Mouse (Mus musculus) limb, embryonic 11.5 days (tissue): Measurements from ENCODE around the gene Crbn. TPM values are rescaled to one million over a fixed set of nuclear protein-coding genes. Genes with fewer than 3 reads are reported as not detected.

Experiments used
- ATAC-seq: fragments of 200-750 bp; cut with Nextera tagmentation; 2 replicates; pipeline ENCODE4 v1.8.0; 2017; ENCODE audit warnings: low read depth; ENCODE audit not compliant: insufficient number of reproducible peaks, low FRiP score, low TSS enrichment
- DNase-seq: peaks from one replicate; pipeline ENCODE4 v3.0.0-alpha.2; 2015; ENCODE audit warnings: low spot score
- H3K27ac ChIP-seq: fragments of 300-500 bp; sonication (generic); replicated peaks from 2 replicates; pipeline ENCODE4 v1.5.1; 2014; ENCODE audit warnings: low read depth, mild to moderate bottlenecking, low read length
- H3K27me3 ChIP-seq: fragments of 300-500 bp; sonication (generic); 2 replicates; pipeline ENCODE4 v1.6.1; 2014; ENCODE audit warnings: mild to moderate bottlenecking, low read length, mixed read lengths; ENCODE audit not compliant: control insufficient read depth, insufficient read depth
- H3K36me3 ChIP-seq: fragments of 300-500 bp; sonication (generic); 2 replicates; pipeline ENCODE4 v1.6.1; 2014; ENCODE audit warnings: mild to moderate bottlenecking, low read length, moderate library complexity, mixed read lengths; ENCODE audit not compliant: control insufficient read depth, insufficient read depth
- H3K4me1 ChIP-seq: fragments of 300-500 bp; sonication (generic); 2 replicates; pipeline ENCODE4 v1.6.1; 2014; ENCODE audit warnings: low read length, mixed read lengths; ENCODE audit not compliant: control insufficient read depth, insufficient read depth
- H3K4me2 ChIP-seq: fragments of 300-500 bp; sonication (generic); 2 replicates; pipeline ENCODE4 v1.6.1; 2014; ENCODE audit warnings: low read depth, mild to moderate bottlenecking, moderate library complexity; ENCODE audit not compliant: severe bottlenecking
- H3K4me3 ChIP-seq: fragments of 300-500 bp; sonication (generic); 2 replicates; pipeline ENCODE4 v1.5.1; 2014; ENCODE audit warnings: low read depth, low read length
- H3K9ac ChIP-seq: fragments of 300-500 bp; sonication (generic); 2 replicates; pipeline ENCODE4 v1.6.1; 2014; ENCODE audit warnings: mild to moderate bottlenecking, low read length
- H3K9me3 ChIP-seq: fragments of 300-500 bp; sonication (generic); 2 replicates; pipeline ENCODE4 v1.6.1; 2016; ENCODE audit warnings: low read length; ENCODE audit not compliant: control insufficient read depth
- WGBS: fragments of 180-500 bp; shearing (Covaris S2); extraction: QIAGEN DNeasy Blood & Tissue Kit; methylation state at CpG from one replicate; pipeline ENCODE4 v1.1.7; 2014; 5-methylcytosine and 5-hydroxymethylcytosine counted together
- polyA plus RNA-seq: library from polyadenylated mRNA; unstranded; fragments of >200 nt; fragmentation: Nextera tagmentation; extraction: Ambion mirVana; gene quantifications from 2 replicates; pipeline ENCODE4 v1.2.1, GENCODE M21; 2014

The Crbn gene
- polyA plus RNA-seq, 1 experiment from 2014 or later: 47.3 TPM

GRCm38 (mm10) chr6:106810686-106811085, 10.8 kb upstream of the Crbn start:
- DNase-seq (no peak), ATAC-seq (no peak)
- Histone ChIP-seq H3K27ac (no peak overlapping the region), H3K9me3 (no peaks in the 10 kb centered on the region), H3K36me3 (no peaks in the 10 kb centered on the region), H3K4me3 (no peak overlapping the region), H3K4me1 (no peaks in the 10 kb centered on the region), H3K9ac (no peak overlapping the region), H3K27me3 (no peaks in the 10 kb centered on the region), H3K4me2 (no peak overlapping the region)
- WGBS: 88% methylated on average over 3 of the region's 3 CpGs

GRCm38 (mm10) chr6:106809161-106809560, 9.3 kb upstream of the Crbn start:
- Histone ChIP-seq H3K36me3 (no peaks in the 10 kb centered on the region), H3K4me1 (no peaks in the 10 kb centered on the region), H3K9ac (no peak overlapping the region), H3K27me3 (no peaks in the 10 kb centered on the region), H3K27ac (no peak overlapping the region), H3K4me3 (no peak overlapping the region), H3K9me3 (no peaks in the 10 kb centered on the region), H3K4me2 (no peak overlapping the region)
- ATAC-seq (no peak), DNase-seq (no peak)
- WGBS: 86% methylated on average over 2 of the region's 2 CpGs

GRCm38 (mm10) chr6:106804904-106805303, 5.0 kb upstream of the Crbn start:
- Histone ChIP-seq H3K4me3 (no peak overlapping the region), H3K36me3 (no peaks in the 10 kb centered on the region), H3K4me1 (no peaks in the 10 kb centered on the region), H3K9ac (no peak overlapping the region), H3K27ac (no peak overlapping the region), H3K27me3 (no peaks in the 10 kb centered on the region), H3K9me3 (no peaks in the 10 kb centered on the region), H3K4me2 (no peak overlapping the region)
- ATAC-seq: no peak
- peak; percentile 24 for DNase-seq
- 46% methylated on average over 2 of the region's 2 CpGs for WGBS

GRCm38 (mm10) chr6:106800227-106800557, 315 bp upstream of the Crbn start:
- no peak overlapping the region for H3K4me2 ChIP-seq

GRCm38 (mm10) chr6:106794094-106794814, 5.6 kb downstream of the Crbn start:
- Histone ChIP-seq H3K4me3 (no peak overlapping the region), H3K27me3 (no peaks in the 10 kb centered on the region), H3K36me3 (0 out of 2 replicates have a peak, but pooled peaks cover 4% of the 10 kb centered on the region), H3K9me3 (no peaks in the 10 kb centered on the region), H3K27ac (no peak overlapping the region), H3K4me1 (peaks cover 5% of the 10 kb centered on the region; the same call in 1 of the 2 replicates), H3K4me2 (no peak overlapping the region), H3K9ac (no peak overlapping the region)
- no peak for DNase-seq
- 91% methylated on average over 13 of the region's 13 CpGs for WGBS
- ATAC-seq: no peak

More at GRCm38 (mm10) chr6:106800227-106800557, 315 bp upstream of the Crbn start:
- Histone ChIP-seq H3K27me3 (no peaks in the 10 kb centered on the region), H3K36me3 (no peaks in the 10 kb centered on the region), H3K4me3 (peak overlapping the region; percentile 59), H3K9me3 (no peaks in the 10 kb centered on the region), H3K4me1 (peaks cover 5% of the 10 kb centered on the region; the same call in 1 of the 2 replicates), H3K9ac (no peak overlapping the region), H3K27ac (no peak overlapping the region)
- DNase-seq (no peak), ATAC-seq (no peak; the same call in 1 of the 2 replicates)
- WGBS: 60% methylated on average over 5 of the region's 5 CpGs

GRCm38 (mm10) chr6:106793621-106794020, 6.3 kb downstream of the Crbn start:
- Histone ChIP-seq H3K9me3 (no peaks in the 10 kb centered on the region), H3K4me2 (no peak overlapping the region), H3K36me3 (0 out of 2 replicates have a peak, but pooled peaks cover 4% of the 10 kb centered on the region), H3K9ac (no peak overlapping the region), H3K27me3 (no peaks in the 10 kb centered on the region), H3K27ac (no peak overlapping the region), H3K4me3 (no peak overlapping the region), H3K4me1 (0 out of 2 replicates have a peak, but pooled peaks cover under 1% of the 10 kb centered on the region)
- 98% methylated on average over 10 of the region's 10 CpGs for WGBS
- ATAC-seq (no peak), DNase-seq (no peak)

- H3K4me2 ChIP-seq: no peak overlapping the region
- ATAC-seq (no peak), DNase-seq (no peak)
- no peak overlapping the region for H3K27ac ChIP-seq
- no peak overlapping the region for H3K4me3 ChIP-seq
- H3K9ac ChIP-seq: no peak overlapping the region
- H3K27me3 ChIP-seq: no peaks in the 10 kb centered on the region
- H3K36me3 ChIP-seq: 0 out of 2 replicates have a peak, but pooled peaks cover 4% of the 10 kb centered on the region
- H3K9me3 ChIP-seq: no peaks in the 10 kb centered on the region
- WGBS: 93% methylated on average over 7 of the region's 7 CpGs
- no peaks in the 10 kb centered on the region for H3K4me1 ChIP-seq
Observed at GRCm38 (mm10) chr6:106793088-106793487, 6.8 kb downstream of the Crbn start.

GRCm38 (mm10) chr6:106792486-106792885, 7.4 kb downstream of the Crbn start:
- Histone ChIP-seq H3K9ac (no peak overlapping the region), H3K27me3 (no peaks in the 10 kb centered on the region), H3K4me2 (no peak overlapping the region), H3K27ac (no peak overlapping the region), H3K4me1 (no peaks in the 10 kb centered on the region), H3K4me3 (no peak overlapping the region), H3K36me3 (0 out of 2 replicates have a peak, but pooled peaks cover 4% of the 10 kb centered on the region), H3K9me3 (no peaks in the 10 kb centered on the region)
- no peak for DNase-seq
- no peak for ATAC-seq
- WGBS: 95% methylated on average over 5 of the region's 5 CpGs
